In the genomic region with DNA sequence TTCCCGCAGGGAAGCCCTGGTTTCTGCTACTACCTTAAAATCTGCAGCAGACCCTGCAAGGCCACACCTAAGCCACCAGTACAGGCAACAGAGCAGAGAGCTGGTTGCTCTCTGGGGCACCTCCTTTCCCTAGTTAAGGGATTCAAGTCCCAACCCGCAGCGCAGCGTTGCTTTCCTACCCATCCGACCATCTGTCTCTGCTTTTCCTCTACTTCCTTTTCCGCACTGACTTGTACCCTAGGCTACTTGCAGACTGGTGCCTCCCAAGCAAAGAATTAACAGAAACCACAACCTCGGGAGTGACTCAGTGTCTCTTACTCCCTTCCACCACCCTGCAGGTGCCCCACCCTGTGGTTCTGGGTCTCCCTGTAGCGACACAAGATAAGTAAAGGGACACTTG, we compare ENCODE assay signal across 8 mouse cellular contexts. TPM values are rescaled to one million over a fixed set of nuclear protein-coding genes. Genes with fewer than 3 reads are reported as not detected.
DNase-seq lines count a peak whose midpoint lies in the region; ATAC-seq and TF ChIP-seq lines count a peak whose summit lies in the region.

No protein-coding gene starts in this region.

- no peak; the same call in 1 of the 2 replicates for TF ChIP-seq CTCF in liver, postnatal 0 days (IDR thresholded peaks at IDR 0.05; ENCODE audit: low read depth)

- H3K9ac ChIP-seq in embryonic facial prominence, embryonic 13.5 days, result peak overlapping the region; percentile 81
- H3K9ac ChIP-seq in hindbrain, embryonic 13.5 days, result peak overlapping the region; percentile 73
- H3K9ac ChIP-seq in liver, postnatal 0 days (replicated peaks), result peak overlapping the region; percentile 65
- 0 out of 2 replicates have a peak overlapping the region, but pooled peaks have one; percentile 50 for H3K9ac ChIP-seq in stomach, embryonic 14.5 days (replicated peaks; ENCODE audit: low read depth, low read length)

- TF ChIP-seq EP300 in liver, postnatal 0 days (IDR thresholded peaks at IDR 0.05; ENCODE audit: low read depth), result no peak

- H3K4me3 ChIP-seq in embryonic facial prominence, embryonic 13.5 days, result peak overlapping the region; percentile 59
- peak overlapping the region; percentile 65 for H3K4me3 ChIP-seq in hindbrain, embryonic 13.5 days
- H3K4me3 ChIP-seq in liver, postnatal 0 days (ENCODE audit: low read depth, low read length), result peak overlapping the region; percentile 67
- peak overlapping the region; percentile 55 for H3K4me3 ChIP-seq in stomach, embryonic 14.5 days (ENCODE audit: low read depth, low read length)

- peak overlapping the region; percentile 92 for H3K4me2 ChIP-seq in embryonic facial prominence, embryonic 13.5 days
- H3K4me2 ChIP-seq in hindbrain, embryonic 13.5 days, result peak overlapping the region; percentile 88
- peak overlapping the region; percentile 88 for H3K4me2 ChIP-seq in liver, postnatal 0 days (ENCODE audit: low read depth, low read length)
- H3K4me2 ChIP-seq in stomach, embryonic 14.5 days (replicated peaks; ENCODE audit: low read depth, low read length), result peak overlapping the region; percentile 91

- peaks cover 18% of the 10 kb centered on the region for H3K27me3 ChIP-seq in embryonic facial prominence, embryonic 13.5 days
- H3K27me3 ChIP-seq in hindbrain, embryonic 13.5 days, result peaks cover 35% of the 10 kb centered on the region
- H3K27me3 ChIP-seq in liver, postnatal 0 days (ENCODE audit: insufficient read depth, low read length), result no peaks in the 10 kb centered on the region
- no peaks in the 10 kb centered on the region for H3K27me3 ChIP-seq in stomach, embryonic 14.5 days (ENCODE audit: control insufficient read depth, insufficient read depth, low read length)

- 3% methylated on average over 8 of the region's 8 CpGs for WGBS in embryonic facial prominence, embryonic 13.5 days
- 12% methylated on average over 8 of the region's 8 CpGs for WGBS in hindbrain, embryonic 13.5 days
- WGBS in liver, postnatal 0 days (ENCODE audit: insufficient replicate concordance), result 10% methylated on average over 8 of the region's 8 CpGs
- WGBS in stomach, embryonic 14.5 days, result 14% methylated on average over 8 of the region's 8 CpGs

- no peaks in the 10 kb centered on the region for H3K36me3 ChIP-seq in embryonic facial prominence, embryonic 13.5 days
- no peaks in the 10 kb centered on the region for H3K36me3 ChIP-seq in hindbrain, embryonic 13.5 days
- no peaks in the 10 kb centered on the region for H3K36me3 ChIP-seq in liver, postnatal 0 days (replicated peaks; ENCODE audit: insufficient read depth, low read length)
- no peaks in the 10 kb centered on the region for H3K36me3 ChIP-seq in stomach, embryonic 14.5 days (ENCODE audit: control insufficient read depth, insufficient read depth, low read length)

- H3K9me3 ChIP-seq in embryonic facial prominence, embryonic 13.5 days, result no peaks in the 10 kb centered on the region
- H3K9me3 ChIP-seq in hindbrain, embryonic 13.5 days, result no peaks in the 10 kb centered on the region
- H3K9me3 ChIP-seq in liver, postnatal 0 days (ENCODE audit: low read length), result no peaks in the 10 kb centered on the region
- no peaks in the 10 kb centered on the region for H3K9me3 ChIP-seq in stomach, embryonic 14.5 days (ENCODE audit: control insufficient read depth, low read depth, low read length)

- peak; percentile 19 to 29 for DNase-seq in left cerebral cortex, adult 18-20 months (ENCODE audit: low spot score in 2 of 2)
- DNase-seq in left cerebral cortex, adult 11 months (ENCODE audit: low spot score), result no peak
- peak; percentile 50 for DNase-seq in adipocyte (ENCODE audit: low spot score)
- DNase-seq in liver, postnatal 0 days, result peak; percentile 46
- DNase-seq in gastrocnemius, adult 8-10 months (ENCODE audit: low spot score in 2 of 2), result no peak

- peak overlapping the region; percentile 7; the same call in 1 of the 2 replicates for H3K27ac ChIP-seq in embryonic facial prominence, embryonic 13.5 days
- no peak overlapping the region for H3K27ac ChIP-seq in hindbrain, embryonic 13.5 days
- peak overlapping the region; percentile 63 for H3K27ac ChIP-seq in liver, postnatal 0 days (ENCODE audit: low read depth)
- peak overlapping the region; percentile 24; the same call in 1 of the 2 replicates for H3K27ac ChIP-seq in stomach, embryonic 14.5 days (ENCODE audit: low read length)

- no peak for ATAC-seq in embryonic facial prominence, embryonic 13.5 days (ENCODE audit: insufficient number of reproducible peaks, insufficient read depth, low FRiP score, low TSS enrichment, low read depth)
- no peak for ATAC-seq in hindbrain, embryonic 13.5 days (ENCODE audit: low FRiP score)
- peak; percentile 26 for ATAC-seq in liver, postnatal 0 days
- peak; percentile 19; the same call in 1 of the 2 replicates for ATAC-seq in stomach, embryonic 14.5 days (ENCODE audit: insufficient number of reproducible peaks, insufficient read depth, low FRiP score, low read depth)

- peaks cover 24% of the 10 kb centered on the region for H3K4me1 ChIP-seq in embryonic facial prominence, embryonic 13.5 days
- H3K4me1 ChIP-seq in hindbrain, embryonic 13.5 days (replicated peaks), result peaks cover 18% of the 10 kb centered on the region
- H3K4me1 ChIP-seq in liver, postnatal 0 days (ENCODE audit: insufficient read depth), result peaks cover 39% of the 10 kb centered on the region
- H3K4me1 ChIP-seq in stomach, embryonic 14.5 days (ENCODE audit: control insufficient read depth, insufficient read depth, low read length), result no peaks in the 10 kb centered on the region

RNA-seq across cellular contexts. Expression of gene Mgst3, which starts 1.0 kb away (rescaled TPM):
- total RNA-seq in left cerebral cortex, adult 18-20 months (2021), result 100 to 1,000 TPM; 109 to 113 TPM
- 41.6 and 49.8 TPM in 2 replicates for polyA plus RNA-seq in embryonic facial prominence, embryonic 13.5 days (2015; fragmentation: Nextera tagmentation; extraction: Ambion mirVana)
- polyA plus RNA-seq in hindbrain, embryonic 13.5 days (2015; fragmentation: Nextera tagmentation; extraction: Ambion mirVana), result 105 and 108 TPM in 2 replicates
- polyA plus RNA-seq in liver, postnatal 0 days (2015; fragmentation: Nextera tagmentation; extraction: Ambion mirVana), result 161 and 163 TPM in 2 replicates
- polyA plus RNA-seq in stomach, embryonic 14.5 days (2014; fragmentation: Nextera tagmentation; extraction: Ambion mirVana), result 144 and 153 TPM in 2 replicates
- total RNA-seq in gastrocnemius, adult 8-10 months (2022), result 100 to 1,000 TPM; 127 to 180 (median 152) TPM

RNA-seq across cellular contexts. Expression of gene Aldh9a1, which starts 42.9 kb away (rescaled TPM):
- total RNA-seq in left cerebral cortex, adult 18-20 months (2021), result 10 to 100 TPM; 25.9 to 26.8 TPM
- 57.6 and 59.9 TPM in 2 replicates for polyA plus RNA-seq in embryonic facial prominence, embryonic 13.5 days (2015; fragmentation: Nextera tagmentation; extraction: Ambion mirVana)
- 31.1 and 33.0 TPM in 2 replicates for polyA plus RNA-seq in hindbrain, embryonic 13.5 days (2015; fragmentation: Nextera tagmentation; extraction: Ambion mirVana)
- 76.4 and 80.8 TPM in 2 replicates for polyA plus RNA-seq in liver, postnatal 0 days (2015; fragmentation: Nextera tagmentation; extraction: Ambion mirVana)
- 53.2 and 54.2 TPM in 2 replicates for polyA plus RNA-seq in stomach, embryonic 14.5 days (2014; fragmentation: Nextera tagmentation; extraction: Ambion mirVana)
- total RNA-seq in gastrocnemius, adult 8-10 months (2022), result 1 to 10 TPM; 1.5 to 4.5 (median 3.4) TPM

Comparison
In these comparisons a context has a peak if more than half of its experiments do, and no peak if none do; other contexts are left out.
1. DNase-seq: peak in left cerebral cortex, adult 18-20 months (2 of 2), adipocyte (single experiment) and liver, postnatal 0 days (single experiment); none in left cerebral cortex, adult 11 months (single experiment) and gastrocnemius, adult 8-10 months (0 of 2).
2. ATAC-seq: peak in liver, postnatal 0 days (single experiment) and stomach, embryonic 14.5 days (single experiment); none in embryonic facial prominence, embryonic 13.5 days (single experiment) and hindbrain, embryonic 13.5 days (single experiment).
3. Peak in every context shown above with its lines, with median percentiles within 50 percentile points of each other: H3K4me2 ChIP-seq, H3K4me3 ChIP-seq and H3K9ac ChIP-seq.